In genomic region chr17:56133457-56134363, GRCm38 (mm10) we compare ENCODE assay signal across 1 mouse cellular context.
TF ChIP-seq lines count a peak whose summit lies in the region.

No protein-coding gene starts in this region.

TF ChIP-seq in CH12.LX, 34 proteins besides CTCF, POLR2A, EP300 and RAD21 (continued from another document):
- TF ChIP-seq MEF2A (IDR thresholded peaks at IDR 0.05; ENCODE audit: borderline replicate concordance, low read depth, low read length) (no peak), ETS1 (conservative IDR thresholded peaks at IDR 0.05; ENCODE audit: low read depth, low read length) (no peak), BHLHE40 (IDR thresholded peaks at IDR 0.05; ENCODE audit: low read depth, low read length) (no peak), NELFE (IDR thresholded peaks at IDR 0.05; ENCODE audit: low read depth, low read length) (peak; percentile 52; the same call in 1 of the 2 replicates), HCFC1 (IDR thresholded peaks at IDR 0.05; ENCODE audit: low read depth, low read length) (no peak; the same call in 1 of the 2 replicates), ZMIZ1 (IDR thresholded peaks at IDR 0.05; ENCODE audit: low read depth, low read length) (no peak), MAFK (IDR thresholded peaks at IDR 0.05; ENCODE audit: insufficient replicate concordance, low read length) (no peak), TCF12 (IDR thresholded peaks at IDR 0.05; ENCODE audit: low read depth, low read length) (no peak), SMC3 (IDR thresholded peaks at IDR 0.05; ENCODE audit: low read depth, low read length) (no peak), USF2 (conservative IDR thresholded peaks at IDR 0.05; ENCODE audit: low read depth, low read length) (no peak), USF1 (IDR thresholded peaks at IDR 0.05; ENCODE audit: low read depth, low read length) (no peak), ZC3H11A (IDR thresholded peaks at IDR 0.05; ENCODE audit: low read depth, low read length) (no peak), MXI1 (IDR thresholded peaks at IDR 0.05; ENCODE audit: low read depth, low read length) (peak; percentile 64; the same call in 1 of the 2 replicates), UBTF (IDR thresholded peaks at IDR 0.05; ENCODE audit: low read depth, low read length) (no peak), GABPA (IDR thresholded peaks at IDR 0.05; ENCODE audit: insufficient replicate concordance, low read depth, low read length) (no peak), E2F4 (IDR thresholded peaks at IDR 0.05; ENCODE audit: insufficient replicate concordance, low read depth, low read length) (no peak), KAT2A (IDR thresholded peaks at IDR 0.05; ENCODE audit: insufficient replicate concordance, low read length) (no peak), ZKSCAN1 (IDR thresholded peaks at IDR 0.05; ENCODE audit: borderline replicate concordance, low read depth, low read length) (no peak), CHD2 (IDR thresholded peaks at IDR 0.05; ENCODE audit: low read length) (0 out of 2 replicates have a peak, but pooled peaks have one; percentile 12), ELF1 (IDR thresholded peaks at IDR 0.05; ENCODE audit: low read depth, low read length) (peak; percentile 49), IRF4 (IDR thresholded peaks at IDR 0.05; ENCODE audit: low read depth, low read length) (no peak), MAZ (IDR thresholded peaks at IDR 0.05; ENCODE audit: low read depth, low read length) (0 out of 2 replicates have a peak, but pooled peaks have one; percentile 21), PAX5 (IDR thresholded peaks at IDR 0.05; ENCODE audit: low read length) (no peak), MAX (IDR thresholded peaks at IDR 0.05; ENCODE audit: low read length) (no peak), ZNF384 (IDR thresholded peaks at IDR 0.05; ENCODE audit: low read depth, low read length) (no peak), JUN (IDR thresholded peaks at IDR 0.05; ENCODE audit: insufficient read depth, low read depth, low read length) (no peak), TBP (conservative IDR thresholded peaks at IDR 0.05; ENCODE audit: low read depth, low read length) (0 out of 2 replicates have a peak, but pooled peaks have one; percentile 21), NRF1 (IDR thresholded peaks at IDR 0.05; ENCODE audit: low read depth, low read length) (no peak), JUND (conservative IDR thresholded peaks at IDR 0.05; ENCODE audit: low read depth, low read length) (no peak), SIN3A (IDR thresholded peaks at IDR 0.05; ENCODE audit: low read length) (no peak), POLR2AphosphoS2 (IDR thresholded peaks at IDR 0.05; ENCODE audit: low read depth, low read length) (no peak), MYC (IDR thresholded peaks at IDR 0.05; ENCODE audit: low read depth, low read length) (no peak), RCOR1 (conservative IDR thresholded peaks at IDR 0.05; ENCODE audit: low read depth, low read length) (no peak)
TF ChIP-seq in CH12.LX: peak in this region for 6.
